Mouse (Mus musculus): ENCODE measurements around the gene Wdr11. TPM values are rescaled to one million over a fixed set of nuclear protein-coding genes. Genes with fewer than 3 reads are reported as not detected.

The Wdr11 gene
- polyA plus RNA-seq, 1 experiment from 2014 or later: 42.2 TPM

- 86% methylated on average over 8 of the region's 8 CpGs for WGBS
- DNase-seq (ENCODE audit: low spot score): no peak
- Histone ChIP-seq H3K27ac (replicated peaks) (no peak overlapping the region), H3K9me3 (no peaks in the 10 kb centered on the region), H3K4me3 (no peak overlapping the region), H3K27me3 (replicated peaks; ENCODE audit: low read depth, poor library complexity, severe bottlenecking) (peaks cover 36% of the 10 kb centered on the region), H3K4me1 (peaks cover 58% of the 10 kb centered on the region), H3K36me3 (replicated peaks) (no peaks in the 10 kb centered on the region)
These were observed 66.2 kb downstream of the Wdr11 start for GRCm38 (mm10) chr7:129657867-129658266.

GRCm38 (mm10) chr7:129659755-129660154 lies 68.1 kb downstream of the Wdr11 start:
- Histone ChIP-seq H3K36me3 (replicated peaks) (no peaks in the 10 kb centered on the region), H3K4me1 (peaks cover 55% of the 10 kb centered on the region), H3K9me3 (no peaks in the 10 kb centered on the region), H3K4me3 (no peak overlapping the region), H3K27me3 (replicated peaks; ENCODE audit: low read depth, poor library complexity, severe bottlenecking) (peaks cover 36% of the 10 kb centered on the region), H3K27ac (replicated peaks) (no peak overlapping the region; the same call in 1 of the 2 replicates)
- DNase-seq (ENCODE audit: low spot score): no peak
- 75% methylated on average over 8 of the region's 8 CpGs for WGBS

GRCm38 (mm10) chr7:129660546-129660945 lies 68.9 kb downstream of the Wdr11 start:
- Histone ChIP-seq H3K27me3 (replicated peaks; ENCODE audit: low read depth, poor library complexity, severe bottlenecking) (peaks cover 36% of the 10 kb centered on the region), H3K4me1 (peaks cover 55% of the 10 kb centered on the region), H3K36me3 (replicated peaks) (no peaks in the 10 kb centered on the region), H3K4me3 (no peak overlapping the region), H3K27ac (replicated peaks) (no peak overlapping the region), H3K9me3 (no peaks in the 10 kb centered on the region)
- no peak for DNase-seq (ENCODE audit: low spot score)
- WGBS: 93% methylated on average over 9 of the region's 9 CpGs

- H3K4me3 ChIP-seq: no peak overlapping the region
- DNase-seq (ENCODE audit: low spot score): no peak
- no peaks in the 10 kb centered on the region for H3K9me3 ChIP-seq
- no peaks in the 10 kb centered on the region for H3K36me3 ChIP-seq (replicated peaks)
- H3K4me1 ChIP-seq: peaks cover 46% of the 10 kb centered on the region
- H3K27ac ChIP-seq (replicated peaks): 0 out of 2 replicates have a peak overlapping the region, but pooled peaks have one; percentile 6
- H3K27me3 ChIP-seq (replicated peaks; ENCODE audit: low read depth, poor library complexity, severe bottlenecking): peaks cover 25% of the 10 kb centered on the region; the same call in 1 of the 2 replicates
- 67% methylated on average over 16 of the region's 16 CpGs for WGBS
These were observed 70.6 kb downstream of the Wdr11 start for GRCm38 (mm10) chr7:129662051-129662789.

GRCm38 (mm10) chr7:129663781-129664505 lies 72.3 kb downstream of the Wdr11 start:
- H3K9me3 ChIP-seq: no peaks in the 10 kb centered on the region
- H3K27me3 ChIP-seq (replicated peaks; ENCODE audit: low read depth, poor library complexity, severe bottlenecking): peaks cover 19% of the 10 kb centered on the region; the same call in 1 of the 2 replicates
- H3K4me3 ChIP-seq: no peak overlapping the region
- H3K27ac ChIP-seq (replicated peaks): peak overlapping the region; percentile 59
- peak; percentile 35 for DNase-seq (ENCODE audit: low spot score)
- WGBS: 26% methylated on average over 12 of the region's 12 CpGs
- H3K36me3 ChIP-seq (replicated peaks): no peaks in the 10 kb centered on the region
- peaks cover 45% of the 10 kb centered on the region for H3K4me1 ChIP-seq

- no peak for DNase-seq (ENCODE audit: low spot score)
- Histone ChIP-seq H3K36me3 (replicated peaks) (no peaks in the 10 kb centered on the region), H3K27me3 (replicated peaks; ENCODE audit: low read depth, poor library complexity, severe bottlenecking) (peaks cover 19% of the 10 kb centered on the region; the same call in 1 of the 2 replicates), H3K4me3 (no peak overlapping the region), H3K9me3 (no peaks in the 10 kb centered on the region), H3K27ac (replicated peaks) (peak overlapping the region; percentile 35; the same call in 1 of the 2 replicates), H3K4me1 (peaks cover 34% of the 10 kb centered on the region)
- 83% methylated on average over 3 of the region's 3 CpGs for WGBS
These were observed 73.7 kb downstream of the Wdr11 start for GRCm38 (mm10) chr7:129665411-129665810.

GRCm38 (mm10) chr7:129665921-129666320 lies 74.3 kb downstream of the Wdr11 start:
- H3K9me3 ChIP-seq: no peaks in the 10 kb centered on the region
- peaks cover 19% of the 10 kb centered on the region; the same call in 1 of the 2 replicates for H3K27me3 ChIP-seq (replicated peaks; ENCODE audit: low read depth, poor library complexity, severe bottlenecking)
- no peaks in the 10 kb centered on the region for H3K36me3 ChIP-seq (replicated peaks)
- 90% methylated on average over 6 of the region's 6 CpGs for WGBS
- no peak overlapping the region for H3K27ac ChIP-seq (replicated peaks)
- H3K4me1 ChIP-seq: peaks cover 32% of the 10 kb centered on the region
- H3K4me3 ChIP-seq: no peak overlapping the region
- no peak for DNase-seq (ENCODE audit: low spot score)

- H3K4me3 ChIP-seq: no peak overlapping the region
- H3K4me1 ChIP-seq: peaks cover 32% of the 10 kb centered on the region
- no peak overlapping the region for H3K27ac ChIP-seq (replicated peaks)
- H3K27me3 ChIP-seq (replicated peaks; ENCODE audit: low read depth, poor library complexity, severe bottlenecking): peaks cover 19% of the 10 kb centered on the region; the same call in 1 of the 2 replicates
- DNase-seq (ENCODE audit: low spot score): no peak
- H3K9me3 ChIP-seq: no peaks in the 10 kb centered on the region
- 81% methylated on average over 2 of the region's 2 CpGs for whole genome bisulfite sequencing
- no peaks in the 10 kb centered on the region for H3K36me3 ChIP-seq (replicated peaks)
These were observed 74.9 kb downstream of the Wdr11 start for GRCm38 (mm10) chr7:129666526-129666925.

- Histone ChIP-seq H3K27ac (replicated peaks) (no peak overlapping the region), H3K36me3 (replicated peaks) (no peaks in the 10 kb centered on the region), H3K9me3 (no peaks in the 10 kb centered on the region), H3K4me3 (no peak overlapping the region), H3K4me1 (peaks cover 10% of the 10 kb centered on the region), H3K27me3 (replicated peaks; ENCODE audit: low read depth, poor library complexity, severe bottlenecking) (peaks cover 2% of the 10 kb centered on the region; the same call in 1 of the 2 replicates)
- DNase-seq (ENCODE audit: low spot score): no peak
- 91% methylated on average over 10 of the region's 10 CpGs for WGBS
These were observed 78.6 kb downstream of the Wdr11 start for GRCm38 (mm10) chr7:129670280-129670679.

- DNase-seq (ENCODE audit: low spot score): no peak
- Histone ChIP-seq H3K36me3 (replicated peaks) (no peaks in the 10 kb centered on the region), H3K4me3 (no peak overlapping the region), H3K27me3 (replicated peaks; ENCODE audit: low read depth, poor library complexity, severe bottlenecking) (no peaks in the 10 kb centered on the region), H3K4me1 (peaks cover 9% of the 10 kb centered on the region), H3K27ac (replicated peaks) (no peak overlapping the region), H3K9me3 (no peaks in the 10 kb centered on the region)
- 88% methylated on average over 18 of the region's 18 CpGs for WGBS
These were observed 80.3 kb downstream of the Wdr11 start for GRCm38 (mm10) chr7:129671675-129672651.

- no peak for DNase-seq (ENCODE audit: low spot score)
- no peak overlapping the region for H3K4me3 ChIP-seq
- no peaks in the 10 kb centered on the region for H3K9me3 ChIP-seq
- WGBS: 87% methylated on average over 9 of the region's 9 CpGs
- H3K27me3 ChIP-seq (replicated peaks; ENCODE audit: low read depth, poor library complexity, severe bottlenecking): no peaks in the 10 kb centered on the region
- H3K4me1 ChIP-seq: peaks cover 14% of the 10 kb centered on the region
- no peaks in the 10 kb centered on the region for H3K36me3 ChIP-seq (replicated peaks)
- H3K27ac ChIP-seq (replicated peaks): no peak overlapping the region
These were observed 82.1 kb downstream of the Wdr11 start for GRCm38 (mm10) chr7:129673776-129674175.

- Histone ChIP-seq H3K27ac (replicated peaks) (no peak overlapping the region), H3K4me3 (no peak overlapping the region), H3K36me3 (replicated peaks) (no peaks in the 10 kb centered on the region), H3K4me1 (peaks cover 14% of the 10 kb centered on the region), H3K27me3 (replicated peaks; ENCODE audit: low read depth, poor library complexity, severe bottlenecking) (no peaks in the 10 kb centered on the region), H3K9me3 (no peaks in the 10 kb centered on the region)
- no peak for DNase-seq (ENCODE audit: low spot score)
- WGBS: 84% methylated on average over 4 of the region's 4 CpGs
These were observed 82.9 kb downstream of the Wdr11 start for GRCm38 (mm10) chr7:129674558-129674957.

Measured in embryonic facial prominence, embryonic 10.5 days (tissue).